Mouse (Mus musculus) inflammation-experienced regulatory T-cells, adult 6 months (primary cell): ENCODE measurements around the gene Arrdc2. TPM values are rescaled to one million over a fixed set of nuclear protein-coding genes. Genes with fewer than 3 reads are reported as not detected.

Experiments
- ATAC-seq: one replicate; pipeline ENCODE4 v1.8.0; 2017
- polyA plus RNA-seq, 3 experiments: library from polyadenylated mRNA; unstranded; fragments of 100-300 nt; shearing (Covaris generic); gene quantifications; one replicate each; pipeline ENCODE4 v1.2.1; 2017

Arrdc2 gene
- polyA plus RNA-seq, 3 experiments from 2014 or later = 1.9 to 7.8 (median 3.7) TPM

DNA sequence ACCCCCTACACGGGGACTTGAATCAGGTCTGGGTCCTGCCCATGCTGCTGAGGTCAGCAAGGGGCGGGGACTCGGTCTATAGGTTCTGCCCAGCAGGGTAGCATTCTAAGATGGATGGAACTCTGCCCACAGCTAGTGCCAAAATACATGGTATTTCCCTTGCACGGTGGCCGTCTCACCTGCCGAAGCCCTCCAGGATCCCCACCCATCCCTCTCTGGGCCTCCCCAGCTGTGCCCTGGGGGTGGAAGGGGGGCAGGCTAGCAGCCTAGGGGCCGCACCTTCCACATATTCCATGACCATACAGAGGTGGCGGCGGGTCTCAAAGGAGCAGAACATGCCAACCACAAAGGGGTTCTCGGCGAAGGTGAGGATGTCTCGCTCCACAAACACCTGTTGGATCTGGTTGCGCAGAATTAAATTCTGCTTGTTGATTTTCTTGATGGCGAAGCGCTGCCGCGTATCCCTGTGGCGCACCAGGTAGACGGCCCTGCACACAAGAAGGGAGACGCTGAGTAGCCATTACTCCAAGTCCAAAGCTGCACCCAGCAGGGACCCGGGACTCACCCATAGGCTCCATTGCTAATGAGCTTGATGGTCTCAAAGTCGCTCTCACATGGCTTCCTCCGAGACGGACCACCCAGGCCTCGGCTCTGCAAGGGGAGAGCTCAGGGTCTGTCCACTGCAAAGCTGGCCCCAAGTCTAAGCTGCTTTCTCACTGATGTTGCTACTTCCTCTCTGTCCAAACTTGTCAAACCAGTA lies 53.0 kb downstream of the Arrdc2 start:
- no peak for ATAC-seq

Other genes with a start within 250 kb of the Arrdc2 start
- 10 to 100 TPM; 27.6 to 32.6 (median 31.7) TPM for gene Isyna1, start 245.3 kb downstream of the Arrdc2 start, polyA plus RNA-seq
- gene Ssbp4, start 230.8 kb downstream of the Arrdc2 start, polyA plus RNA-seq = 10 to 100 TPM in 2 of 3 experiments, 1 to 10 TPM in 1; 2.6 to 16.2 (median 14.7) TPM
- 1 to 10 TPM in 1 of 3 experiments, under 1 TPM in 2; 0.47 to 3.8 (median 0.71) TPM for gene Lrrc25, start 223.6 kb downstream of the Arrdc2 start, polyA plus RNA-seq
- not detected for gene Gdf15, start 207.3 kb downstream of the Arrdc2 start, polyA plus RNA-seq
- gene Pgpep1, start 179.3 kb downstream of the Arrdc2 start, polyA plus RNA-seq = 1 to 10 TPM; 3.8 to 6.4 (median 4.8) TPM
- 100 to 1,000 TPM in 1 of 3 experiments, 10 to 100 TPM in 2; 79.0 to 128 (median 97.8) TPM for gene Lsm4, start 166.5 kb downstream of the Arrdc2 start, polyA plus RNA-seq
- gene Jund, start 140.8 kb downstream of the Arrdc2 start, polyA plus RNA-seq = 10 to 100 TPM; 13.9 to 23.2 (median 16.6) TPM
- gene Iqcn, start 136.3 kb downstream of the Arrdc2 start, polyA plus RNA-seq = not detected
- under 1 TPM in 1 of 3 experiments, not detected in 2; 0.55 TPM for gene Gm3336, start 121.2 kb downstream of the Arrdc2 start, polyA plus RNA-seq
- gene Pde4c, start 116.0 kb downstream of the Arrdc2 start, polyA plus RNA-seq = under 1 TPM; 0.19 to 0.59 (median 0.25) TPM
- gene Rab3a, start 85.0 kb downstream of the Arrdc2 start, polyA plus RNA-seq = 1 to 10 TPM; 4.6 to 8.6 (median 7.9) TPM
- 10 to 100 TPM; 35.5 to 46.1 (median 42.5) TPM for gene Mpv17l2, start 78.8 kb downstream of the Arrdc2 start, polyA plus RNA-seq
- gene Pik3r2, start 63.0 kb downstream of the Arrdc2 start, polyA plus RNA-seq = 1 to 10 TPM; 2.6 to 5.4 (median 5.4) TPM
- 10 to 100 TPM; 14.8 to 20.5 (median 18.4) TPM for gene Mast3, start 34.7 kb downstream of the Arrdc2 start, polyA plus RNA-seq
- 10 to 100 TPM; 13.8 to 38.5 (median 18.3) TPM for gene Il12rb1, start 31.3 kb downstream of the Arrdc2 start, polyA plus RNA-seq
- not detected for gene Kcnn1, start 23.5 kb upstream of the Arrdc2 start, polyA plus RNA-seq
- 100 to 1,000 TPM in 1 of 3 experiments, 10 to 100 TPM in 2; 54.2 to 120 (median 63.1) TPM for gene Ccdc124, start 34.2 kb upstream of the Arrdc2 start, polyA plus RNA-seq
- not detected for gene Slc5a5, start 53.0 kb upstream of the Arrdc2 start, polyA plus RNA-seq
- gene Rpl18a, start 57.7 kb upstream of the Arrdc2 start, polyA plus RNA-seq = over 10,000 TPM in 2 of 3 experiments, 1,000 to 10,000 TPM in 1; 6,080 to 11,053 (median 10,917) TPM
- gene Map1s, start 66.2 kb upstream of the Arrdc2 start, polyA plus RNA-seq = 10 to 100 TPM; 13.9 to 16.7 (median 13.9) TPM